Comparison of ENCODE assay signal across 22 mouse cellular contexts in genomic region chr16:97940471-97940973, GRCm38 (mm10).
"Had no signal": no experiment of that assay in that cellular context is flagged by ENCODE, and none has a peak within 500 bp of the region (broad histone marks: within the 10 kb centered on the region; RNA-seq: fewer than 3 reads in every experiment).

No protein-coding gene starts in this region.

- H3K9ac ChIP-seq: limb, embryonic 13.5 days; liver, embryonic 13.5 days; lung, embryonic 15.5 days; midbrain, embryonic 12.5 days; midbrain, embryonic 15.5 days; neural tube, embryonic 12.5 days; neural tube, embryonic 15.5 days had no signal

- ATAC-seq: midbrain, embryonic 15.5 days had no signal

- H3K4me3 ChIP-seq: limb, embryonic 10.5 days; limb, embryonic 13.5 days; liver, embryonic 13.5 days; lung, embryonic 15.5 days; midbrain, embryonic 12.5 days; midbrain, embryonic 15.5 days; neural tube, embryonic 12.5 days; neural tube, embryonic 15.5 days had no signal

- H3K27me3 ChIP-seq: limb, embryonic 13.5 days; liver, embryonic 13.5 days; lung, embryonic 15.5 days; midbrain, embryonic 12.5 days; midbrain, embryonic 15.5 days; neural tube, embryonic 12.5 days; neural tube, embryonic 15.5 days had no signal

- H3K27ac ChIP-seq: limb, embryonic 10.5 days; limb, embryonic 13.5 days; liver, embryonic 13.5 days; lung, embryonic 15.5 days; midbrain, embryonic 12.5 days; midbrain, embryonic 15.5 days; neural tube, embryonic 12.5 days; neural tube, embryonic 15.5 days; stomach, postnatal 0 days had no signal

- H3K4me2 ChIP-seq: limb, embryonic 13.5 days; liver, embryonic 13.5 days; lung, embryonic 15.5 days; midbrain, embryonic 12.5 days; midbrain, embryonic 15.5 days; neural tube, embryonic 12.5 days; neural tube, embryonic 15.5 days had no signal

- H3K9me3 ChIP-seq: limb, embryonic 10.5 days; limb, embryonic 13.5 days; liver, embryonic 13.5 days; lung, embryonic 15.5 days; midbrain, embryonic 12.5 days; midbrain, embryonic 15.5 days; neural tube, embryonic 12.5 days; neural tube, embryonic 15.5 days had no signal

- H3K4me1 ChIP-seq: limb, embryonic 10.5 days; limb, embryonic 13.5 days; liver, embryonic 13.5 days; lung, embryonic 15.5 days; midbrain, embryonic 12.5 days; midbrain, embryonic 15.5 days; neural tube, embryonic 12.5 days; neural tube, embryonic 15.5 days had no signal

- DNase-seq: kidney, adult 18-20 months; kidney, adult 9 months; kidney, postnatal 14 days; kidney, postnatal 4 days; layer of hippocampus, adult 9-11 months; liver, embryonic 13.5 days; lung, adult 18-20 months; lung, postnatal 10 days; lung, postnatal 36 days; right cerebral cortex, adult 18-20 months; right cerebral cortex, postnatal 14 days; right cerebral cortex, postnatal 4 days; thymus, adult 2 months; thymus, postnatal 14 days had no signal

- H3K36me3 ChIP-seq: liver, embryonic 13.5 days; midbrain, embryonic 15.5 days had no signal
